Mouse (Mus musculus): ENCODE results near the gene Hebp1.

The Hebp1 gene

DNA sequence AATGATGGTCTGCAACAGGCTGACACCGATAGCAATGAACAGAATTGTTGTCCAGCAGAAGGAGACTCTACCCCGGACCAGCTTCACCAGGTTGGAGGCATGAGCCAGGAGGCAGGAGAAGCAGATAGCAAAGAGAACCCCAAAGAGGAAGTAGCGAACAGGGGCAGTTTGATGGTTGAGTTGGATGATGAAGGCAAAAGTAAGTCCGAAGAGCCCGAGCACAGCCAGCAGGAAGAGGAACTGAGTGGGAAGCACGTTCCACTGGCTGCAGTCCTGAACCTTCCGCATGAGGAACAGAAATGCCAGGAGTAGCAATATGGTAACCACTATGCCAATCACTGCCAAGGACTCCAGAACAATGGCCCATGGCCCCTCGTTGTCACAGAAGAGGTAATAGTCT lies 81.3 kb downstream of the Hebp1 start:
- no peak for DNase-seq (ENCODE audit: low spot score)

DNA sequence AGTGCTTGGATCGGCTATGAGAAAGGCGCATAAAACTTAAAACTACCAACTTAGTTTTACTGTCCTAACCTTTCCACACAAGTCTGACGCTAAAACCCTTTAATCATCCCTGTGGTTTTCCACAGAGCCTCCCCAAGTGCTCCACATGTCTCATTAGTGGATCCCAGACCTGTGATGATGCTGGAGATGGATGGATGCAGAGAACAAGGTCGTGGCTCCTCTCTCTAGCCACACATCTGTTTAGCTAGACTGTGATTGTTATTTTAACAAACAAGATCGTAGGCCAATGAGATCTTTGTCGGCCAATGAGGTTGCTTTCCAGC lies 84.7 kb downstream of the Hebp1 start:
- no peak for DNase-seq (ENCODE audit: low spot score)

- DNase-seq (ENCODE audit: low spot score) = peak; percentile 46
Observed at GRCm38 (mm10) chr6:135112411-135113113, 85.3 kb downstream of the Hebp1 start.

DNA sequence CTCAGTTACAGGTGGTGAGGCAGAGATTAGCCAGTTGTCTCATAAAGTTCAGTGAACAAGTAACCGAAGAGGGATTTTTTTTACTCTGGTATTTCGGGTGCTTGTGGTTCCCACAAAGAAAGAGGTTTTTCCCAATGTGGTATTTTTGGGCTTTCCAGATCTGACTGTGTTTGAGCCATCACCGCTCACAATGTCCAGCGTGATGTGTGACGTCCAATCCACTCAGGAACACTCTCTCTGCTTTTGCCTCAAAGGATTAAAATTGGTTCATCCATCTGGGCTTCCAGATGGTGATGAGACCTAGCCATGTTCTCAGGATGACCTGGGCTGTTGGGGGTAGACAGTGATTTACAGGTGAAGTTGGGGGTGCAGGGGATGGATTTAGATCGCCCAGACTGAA lies 90.8 kb downstream of the Hebp1 start:
- DNase-seq (ENCODE audit: low spot score) = no peak

DNA sequence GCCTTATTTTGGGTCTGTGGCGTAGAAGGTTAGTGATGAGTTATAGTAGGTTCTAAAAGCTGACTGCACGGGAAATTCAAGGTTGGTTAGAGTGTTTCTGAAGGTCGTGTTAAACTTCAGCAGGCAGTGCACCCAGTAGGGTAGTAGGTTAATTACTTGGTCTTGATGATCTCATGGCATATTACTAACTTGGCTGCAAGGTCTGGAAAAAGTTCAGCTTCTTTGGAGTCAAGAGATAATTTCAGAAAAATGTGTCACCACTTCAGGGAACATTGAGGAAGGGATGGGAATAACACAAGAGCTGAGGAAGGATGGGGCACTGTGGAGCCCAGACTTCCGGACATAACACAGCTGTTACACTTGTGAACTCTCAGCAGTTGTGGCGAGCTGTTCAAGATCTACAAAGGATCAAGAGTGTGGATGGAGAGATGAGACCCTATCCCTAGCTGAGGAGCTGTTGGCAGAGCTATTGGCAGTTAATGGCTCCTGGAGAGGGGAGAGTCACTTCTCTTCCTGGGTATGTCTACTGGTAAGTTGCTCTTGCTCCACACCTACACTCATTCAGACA lies 95.0 kb downstream of the Hebp1 start:
- no peak for DNase-seq (ENCODE audit: low spot score)

DNA sequence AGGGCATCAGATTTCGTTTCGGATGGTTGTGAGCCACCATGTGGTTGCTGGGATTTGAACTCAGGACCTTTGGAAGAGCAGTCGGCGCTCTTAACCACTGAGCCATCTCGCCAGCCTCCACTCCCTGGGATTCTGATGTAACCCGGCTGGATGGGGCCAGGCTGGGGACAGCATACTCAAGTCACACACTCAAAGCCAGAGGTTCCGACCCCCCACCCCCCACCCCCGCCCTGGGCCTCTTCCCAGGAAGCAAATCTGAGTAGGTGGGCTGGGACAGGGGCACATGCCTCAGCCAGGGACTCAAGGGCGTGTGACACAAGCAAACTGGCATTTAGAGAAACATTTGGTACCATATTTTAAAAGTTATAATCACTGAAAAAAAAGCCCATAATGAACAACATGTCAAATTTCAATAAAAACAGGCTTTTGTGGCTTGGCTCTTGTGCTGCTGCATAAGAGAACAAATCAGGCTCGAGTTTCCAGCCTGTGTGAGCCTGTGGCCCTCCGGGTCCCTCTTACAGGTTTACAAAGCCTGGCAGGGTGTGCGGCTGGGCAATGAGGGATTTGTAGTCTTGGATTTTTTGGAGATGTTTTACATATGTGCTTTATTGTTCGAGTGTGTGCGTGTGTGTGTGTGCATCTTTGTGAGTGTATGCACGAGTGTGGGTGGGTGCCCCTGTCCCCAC lies 96.9 kb downstream of the Hebp1 start:
- no peak for DNase-seq (ENCODE audit: low spot score)

DNA sequence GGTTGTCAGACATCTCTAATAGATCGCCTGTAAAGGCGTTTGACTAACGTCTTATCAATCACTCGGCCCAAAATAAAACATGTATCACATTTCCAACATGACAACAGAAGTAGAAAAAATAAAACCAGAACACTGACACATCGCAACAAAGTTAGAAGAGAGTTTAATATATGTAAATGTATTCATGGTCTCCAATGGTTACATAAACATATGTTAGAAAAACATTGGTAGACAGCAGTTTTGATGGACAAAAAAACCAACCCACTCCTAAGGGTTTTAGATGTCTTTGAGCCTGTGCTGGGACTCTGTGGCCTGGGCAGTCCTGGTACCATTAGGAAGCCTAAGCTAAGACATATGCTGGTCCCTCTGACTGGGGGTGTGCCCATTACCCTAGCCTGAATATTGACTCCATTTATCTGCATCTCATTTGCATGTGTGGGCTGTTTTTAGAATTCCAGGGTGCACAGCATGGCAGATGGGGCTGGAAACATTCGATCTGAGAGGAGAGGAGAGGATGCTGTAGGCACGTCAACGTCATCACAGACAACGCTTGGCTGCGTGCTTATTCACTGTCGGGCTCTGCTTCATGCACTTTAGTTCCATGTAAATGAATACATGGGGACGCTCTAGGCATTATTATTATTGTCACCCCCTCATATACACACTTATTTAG lies 104.9 kb downstream of the Hebp1 start:
- no peak for DNase-seq (ENCODE audit: low spot score)

- DNase-seq (ENCODE audit: low spot score) = no peak
Observed at GRCm38 (mm10) chr6:135090661-135091060, 107.2 kb downstream of the Hebp1 start.

DNA sequence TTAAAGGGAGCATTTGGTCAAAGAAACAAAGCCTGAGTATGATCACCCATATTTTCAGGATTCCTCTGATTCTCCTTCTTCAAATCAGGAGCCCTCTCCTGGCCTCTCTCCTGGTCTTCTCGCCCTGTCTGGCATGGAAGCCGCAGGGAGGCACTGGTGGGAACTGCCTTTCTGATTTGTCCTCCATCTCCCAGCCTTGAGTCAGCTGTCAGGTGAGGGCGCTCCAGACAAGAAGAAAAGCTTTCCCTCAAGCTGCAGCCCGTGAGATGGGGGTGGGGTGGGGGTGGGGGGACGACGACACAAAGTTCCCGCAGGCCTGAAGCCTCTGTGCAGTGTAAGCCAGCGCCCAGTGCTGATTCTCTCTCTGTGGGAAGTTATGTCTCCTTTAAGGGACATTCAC lies 108.0 kb downstream of the Hebp1 start:
- DNase-seq (ENCODE audit: low spot score) = peak; percentile 53

GRCm38 (mm10) chr6:135087721-135088451 lies 109.9 kb downstream of the Hebp1 start:
- peak; percentile 84 for DNase-seq (ENCODE audit: low spot score)

Measured in embryo, embryonic 10 days (tissue).